Mouse (Mus musculus): Measurements from ENCODE around the gene Pi16. TPM values are rescaled to one million over a fixed set of nuclear protein-coding genes. Genes with fewer than 3 reads are reported as not detected.

Gene Pi16
- polyA plus RNA-seq, 1 experiment from 2014 or later: 1.3 TPM

- H3K27ac ChIP-seq: no peak overlapping the region
- H3K36me3 ChIP-seq: no peaks in the 10 kb centered on the region
- 21% methylated on average over 18 of the region's 18 CpGs for WGBS
- no peaks in the 10 kb centered on the region for H3K9me3 ChIP-seq
- no peak overlapping the region for H3K4me3 ChIP-seq
- H3K4me1 ChIP-seq (replicated peaks): peaks cover 38% of the 10 kb centered on the region
- H3K4me2 ChIP-seq: 0 out of 2 replicates have a peak overlapping the region, but pooled peaks have one; percentile 22
- no peak for ATAC-seq (ENCODE audit: low FRiP score)
- H3K9ac ChIP-seq: no peak overlapping the region
- H3K27me3 ChIP-seq: peaks cover 65% of the 10 kb centered on the region
Measured at GRCm38 (mm10) chr17:29322603-29322962, 5.1 kb downstream of the Pi16 start.

GRCm38 (mm10) chr17:29323625-29324024 is 6.1 kb downstream of the Pi16 start:
- Histone ChIP-seq H3K27me3 (peaks cover 67% of the 10 kb centered on the region), H3K4me2 (no peak overlapping the region), H3K9me3 (no peaks in the 10 kb centered on the region), H3K36me3 (no peaks in the 10 kb centered on the region), H3K4me3 (no peak overlapping the region), H3K9ac (no peak overlapping the region), H3K27ac (no peak overlapping the region), H3K4me1 (replicated peaks) (peaks cover 42% of the 10 kb centered on the region)
- no peak for ATAC-seq (ENCODE audit: low FRiP score)
- WGBS: 90% methylated on average over 3 of the region's 3 CpGs

GRCm38 (mm10) chr17:29325831-29326230 is 8.4 kb downstream of the Pi16 start:
- Histone ChIP-seq H3K4me1 (replicated peaks) (peaks cover 49% of the 10 kb centered on the region), H3K27ac (no peak overlapping the region), H3K9me3 (no peaks in the 10 kb centered on the region), H3K9ac (peak overlapping the region; percentile 67), H3K4me2 (peak overlapping the region; percentile 59), H3K4me3 (0 out of 2 replicates have a peak overlapping the region, but pooled peaks have one; percentile 31), H3K27me3 (peaks cover 48% of the 10 kb centered on the region), H3K36me3 (peaks cover 10% of the 10 kb centered on the region; the same call in 1 of the 2 replicates)
- no peak for ATAC-seq (ENCODE audit: low FRiP score)
- 44% methylated on average over 13 of the region's 13 CpGs for WGBS

GRCm38 (mm10) chr17:29326531-29327529 is 9.3 kb downstream of the Pi16 start:
- Histone ChIP-seq H3K9ac (peak overlapping the region; percentile 67), H3K27ac (peak overlapping the region; percentile 81), H3K4me3 (peak overlapping the region; percentile 31), H3K4me1 (replicated peaks) (peaks cover 57% of the 10 kb centered on the region), H3K4me2 (peak overlapping the region; percentile 59), H3K27me3 (peaks cover 38% of the 10 kb centered on the region), H3K36me3 (peaks cover 19% of the 10 kb centered on the region), H3K9me3 (no peaks in the 10 kb centered on the region)
- WGBS: 9% methylated on average over 52 of the region's 52 CpGs
- peak; percentile 62 for ATAC-seq (ENCODE audit: low FRiP score)

GRCm38 (mm10) chr17:29327691-29328090 is 10.2 kb downstream of the Pi16 start:
- Histone ChIP-seq H3K4me3 (no peak overlapping the region), H3K9ac (peak overlapping the region; percentile 67; the same call in 1 of the 2 replicates), H3K27me3 (peaks cover 29% of the 10 kb centered on the region), H3K36me3 (peaks cover 28% of the 10 kb centered on the region), H3K4me2 (no peak overlapping the region), H3K9me3 (no peaks in the 10 kb centered on the region), H3K4me1 (replicated peaks) (peaks cover 49% of the 10 kb centered on the region), H3K27ac (0 out of 2 replicates have a peak overlapping the region, but pooled peaks have one; percentile 81)
- ATAC-seq (ENCODE audit: low FRiP score): no peak
- WGBS: 73% methylated on average over 9 of the region's 9 CpGs

- H3K27ac ChIP-seq: peak overlapping the region; percentile 76
- no peak overlapping the region for H3K9ac ChIP-seq
- ATAC-seq (ENCODE audit: low FRiP score): no peak
- WGBS: 84% methylated on average over 3 of the region's 3 CpGs
- H3K9me3 ChIP-seq: no peaks in the 10 kb centered on the region
- H3K36me3 ChIP-seq: peaks cover 49% of the 10 kb centered on the region
- H3K4me3 ChIP-seq: no peak overlapping the region
- no peak overlapping the region for H3K4me2 ChIP-seq
- H3K4me1 ChIP-seq (replicated peaks): peaks cover 48% of the 10 kb centered on the region
- 0 out of 2 replicates have a peak, but pooled peaks cover 10% of the 10 kb centered on the region for H3K27me3 ChIP-seq
Measured at GRCm38 (mm10) chr17:29330221-29330620, 12.7 kb downstream of the Pi16 start.

- Histone ChIP-seq H3K27me3 (0 out of 2 replicates have a peak, but pooled peaks cover 10% of the 10 kb centered on the region), H3K9me3 (no peaks in the 10 kb centered on the region), H3K27ac (peak overlapping the region; percentile 76), H3K4me1 (replicated peaks) (peaks cover 44% of the 10 kb centered on the region), H3K36me3 (peaks cover 55% of the 10 kb centered on the region), H3K4me3 (no peak overlapping the region), H3K9ac (no peak overlapping the region), H3K4me2 (no peak overlapping the region)
- 34% methylated on average over 5 of the region's 5 CpGs for WGBS
- ATAC-seq (ENCODE audit: low FRiP score): no peak
Measured at GRCm38 (mm10) chr17:29330671-29331410, 13.4 kb downstream of the Pi16 start.

GRCm38 (mm10) chr17:29332186-29332685 is 14.8 kb downstream of the Pi16 start:
- peaks cover 69% of the 10 kb centered on the region for H3K36me3 ChIP-seq
- H3K27me3 ChIP-seq: 0 out of 2 replicates have a peak, but pooled peaks cover 10% of the 10 kb centered on the region
- no peaks in the 10 kb centered on the region for H3K9me3 ChIP-seq
- H3K4me1 ChIP-seq (replicated peaks): peaks cover 30% of the 10 kb centered on the region
- no peak overlapping the region for H3K4me3 ChIP-seq
- no peak overlapping the region for H3K4me2 ChIP-seq
- no peak overlapping the region; the same call in 1 of the 2 replicates for H3K27ac ChIP-seq
- no peak for ATAC-seq (ENCODE audit: low FRiP score)
- no peak overlapping the region for H3K9ac ChIP-seq
- WGBS: 83% methylated on average over 4 of the region's 4 CpGs

GRCm38 (mm10) chr17:29336266-29336990 is 18.9 kb downstream of the Pi16 start:
- 96% methylated on average over 19 of the region's 19 CpGs for WGBS
- no peak for ATAC-seq (ENCODE audit: low FRiP score)
- Histone ChIP-seq H3K9me3 (no peaks in the 10 kb centered on the region), H3K27ac (no peak overlapping the region), H3K27me3 (no peaks in the 10 kb centered on the region), H3K4me3 (no peak overlapping the region), H3K36me3 (peaks cover 89% of the 10 kb centered on the region), H3K9ac (no peak overlapping the region), H3K4me1 (replicated peaks) (peaks cover 31% of the 10 kb centered on the region), H3K4me2 (no peak overlapping the region)

- Histone ChIP-seq H3K27ac (peak overlapping the region; percentile 78), H3K4me2 (no peak overlapping the region), H3K27me3 (no peaks in the 10 kb centered on the region), H3K9ac (peak overlapping the region; percentile 30; the same call in 1 of the 2 replicates), H3K4me1 (replicated peaks) (peaks cover 43% of the 10 kb centered on the region), H3K4me3 (no peak overlapping the region), H3K9me3 (no peaks in the 10 kb centered on the region), H3K36me3 (peaks cover 84% of the 10 kb centered on the region)
- whole genome bisulfite sequencing: 77% methylated on average over 9 of the region's 9 CpGs
- ATAC-seq (ENCODE audit: low FRiP score): peak; percentile 23; the same call in 1 of the 2 replicates
Measured at GRCm38 (mm10) chr17:29337979-29338823, 20.7 kb downstream of the Pi16 start.

Measured in hindbrain, embryonic 13.5 days (tissue).